Mouse (Mus musculus): ENCODE measurements around the gene Gpr75. TPM values are rescaled to one million over a fixed set of nuclear protein-coding genes. Genes with fewer than 3 reads are reported as not detected.

Gpr75 gene
- 1.4 and 1.5 TPM in 2 replicates for polyA plus RNA-seq (2016; fragmentation: Nextera tagmentation; extraction: Ambion mirVana)

DNA sequence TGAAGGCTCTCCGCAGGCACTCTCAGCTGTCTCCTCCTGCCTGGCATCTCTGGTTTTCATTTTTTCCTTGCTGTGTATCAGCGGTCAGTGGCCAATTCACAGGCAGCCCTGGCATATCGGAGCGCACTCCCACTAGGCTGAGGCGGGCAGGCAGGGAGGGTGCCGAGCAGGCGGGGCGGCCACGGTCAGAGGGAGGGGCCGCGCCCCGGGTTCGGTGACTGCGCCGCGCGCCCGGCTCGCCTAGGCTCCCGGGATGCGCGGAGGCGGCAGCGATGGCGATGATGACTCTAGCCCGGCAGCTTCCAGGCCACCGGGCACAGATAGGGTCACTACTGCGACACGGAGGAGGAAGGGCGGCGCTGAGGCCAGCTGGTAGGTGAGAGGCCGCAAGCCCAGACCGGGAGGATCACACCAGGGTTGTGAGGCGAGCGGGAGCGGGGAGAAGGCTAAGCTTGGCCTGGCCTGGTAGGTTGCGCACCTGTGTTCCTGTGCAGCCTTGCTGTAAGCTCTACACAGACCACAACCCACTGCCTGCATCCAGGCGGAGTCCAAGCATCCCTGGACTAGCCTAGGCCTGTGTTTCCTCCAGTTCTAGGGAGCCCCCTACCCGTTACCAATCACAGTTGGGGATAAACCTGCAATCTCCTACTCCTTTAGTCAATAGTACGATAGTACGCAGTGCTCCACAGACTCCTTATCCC lies at the start of gene Gpr75, which contains the start of gene Asb3:
Gene Gpr75 (plus strand): TSS at position 188 of the 701 bp plus-strand sequence.
Gene Asb3 (plus strand): TSS at position 246 of the 701 bp plus-strand sequence.
- H3K4me3 ChIP-seq (replicated peaks), result peak within 1 kb of the TSS; percentile 54

DNA sequence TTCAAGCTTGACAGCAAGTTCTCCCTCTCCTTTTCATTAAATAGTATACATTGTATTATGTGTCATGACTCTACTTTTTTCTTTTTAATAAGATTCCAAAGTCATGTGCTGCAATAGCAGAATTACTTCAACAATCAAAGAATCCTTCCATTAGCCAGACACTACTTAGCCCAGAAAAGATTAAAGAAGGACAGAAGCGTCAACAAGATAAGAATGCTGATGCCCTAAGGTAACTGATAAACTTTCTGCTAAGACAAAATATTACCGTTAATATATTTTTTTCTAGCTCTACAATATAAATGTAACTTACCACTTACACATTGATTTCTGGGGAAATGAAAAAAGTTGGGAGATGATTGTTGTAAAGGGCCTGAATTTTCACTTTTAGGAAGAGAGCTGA lies 46.4 kb upstream of the Gpr75 start:
- no peak overlapping the region for H3K4me3 ChIP-seq (replicated peaks)
- no peak overlapping the region for H3K4me2 ChIP-seq
- no peak overlapping the region for H3K9ac ChIP-seq
- no peaks in the 10 kb centered on the region for H3K27me3 ChIP-seq
- 97% methylated on average over 2 of the region's 2 CpGs for WGBS
- peaks cover 55% of the 10 kb centered on the region for H3K36me3 ChIP-seq (replicated peaks)
- ATAC-seq (ENCODE audit: low FRiP score), result no peak
- no peaks in the 10 kb centered on the region for H3K4me1 ChIP-seq
- no peak overlapping the region for H3K27ac ChIP-seq
- H3K9me3 ChIP-seq, result no peaks in the 10 kb centered on the region

More for the DNA sequence above, at the start of gene Gpr75, which contains the start of gene Asb3:
- Histone ChIP-seq H3K27ac (0 out of 2 replicates have a peak within 1 kb of the TSS, but pooled peaks have one; percentile 16), H3K4me2 (peak within 1 kb of the TSS; percentile 86), H3K36me3 (replicated peaks) (no peaks in the 10 kb centered on the region), H3K9me3 (no peaks in the 10 kb centered on the region), H3K27me3 (no peaks in the 10 kb centered on the region), H3K9ac (peak within 1 kb of the TSS; percentile 65), H3K4me1 (peaks cover 4% of the 10 kb centered on the region; the same call in 1 of the 2 replicates)
- WGBS, result 3% methylated on average over 40 of the region's 41 CpGs
- peak; percentile 94 for ATAC-seq (ENCODE audit: low FRiP score)

DNA sequence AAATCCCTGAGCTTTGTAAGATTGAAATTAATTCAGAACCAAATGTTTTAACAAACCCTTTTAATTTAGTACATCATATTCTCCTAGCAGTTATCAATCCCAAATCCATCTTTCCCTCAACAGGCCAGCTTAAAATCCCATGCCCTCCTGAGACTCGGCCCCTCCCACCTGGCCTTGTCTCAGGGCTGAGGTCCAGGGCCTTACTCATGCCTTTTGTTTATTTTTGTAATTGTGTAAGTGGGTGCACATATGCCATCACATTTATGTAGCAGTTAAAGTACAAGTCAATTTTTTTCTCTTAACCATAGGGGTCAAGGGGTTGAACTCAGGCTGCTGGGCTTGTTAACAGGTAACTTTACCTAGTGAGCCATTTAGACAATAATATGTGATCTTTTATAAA lies 40.8 kb upstream of the Gpr75 start:
- 100% methylated on average over 1 of the region's 1 CpGs for WGBS
- H3K4me2 ChIP-seq, result no peak overlapping the region
- no peak overlapping the region for H3K4me3 ChIP-seq (replicated peaks)
- H3K9ac ChIP-seq, result no peak overlapping the region
- peaks cover 47% of the 10 kb centered on the region for H3K36me3 ChIP-seq (replicated peaks)
- no peak overlapping the region for H3K27ac ChIP-seq
- H3K4me1 ChIP-seq, result no peaks in the 10 kb centered on the region
- H3K9me3 ChIP-seq, result no peaks in the 10 kb centered on the region
- no peak for ATAC-seq (ENCODE audit: low FRiP score)
- H3K27me3 ChIP-seq, result no peaks in the 10 kb centered on the region

DNA sequence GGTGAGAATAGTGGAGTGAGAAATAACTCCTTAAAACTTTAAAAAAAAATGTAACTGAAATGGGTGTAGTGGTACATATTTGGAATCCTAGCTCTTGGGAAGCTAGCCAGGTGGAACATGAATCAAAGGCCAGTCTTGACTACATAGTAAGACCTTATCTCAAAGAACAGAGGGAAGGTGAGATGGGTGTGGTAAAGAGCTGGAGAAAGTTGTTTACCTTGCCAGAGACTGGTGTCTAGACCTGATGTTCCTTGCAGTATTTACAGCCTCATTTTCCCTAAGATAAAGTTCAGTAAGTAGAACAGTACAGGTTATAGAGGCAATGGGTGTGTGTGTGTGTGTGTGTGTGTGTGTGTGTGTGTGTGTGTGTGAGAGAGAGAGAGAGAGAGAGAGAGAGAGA lies 12.7 kb upstream of the Gpr75 start:
- ATAC-seq (ENCODE audit: low FRiP score), result no peak
- H3K36me3 ChIP-seq (replicated peaks), result peaks cover 36% of the 10 kb centered on the region

DNA sequence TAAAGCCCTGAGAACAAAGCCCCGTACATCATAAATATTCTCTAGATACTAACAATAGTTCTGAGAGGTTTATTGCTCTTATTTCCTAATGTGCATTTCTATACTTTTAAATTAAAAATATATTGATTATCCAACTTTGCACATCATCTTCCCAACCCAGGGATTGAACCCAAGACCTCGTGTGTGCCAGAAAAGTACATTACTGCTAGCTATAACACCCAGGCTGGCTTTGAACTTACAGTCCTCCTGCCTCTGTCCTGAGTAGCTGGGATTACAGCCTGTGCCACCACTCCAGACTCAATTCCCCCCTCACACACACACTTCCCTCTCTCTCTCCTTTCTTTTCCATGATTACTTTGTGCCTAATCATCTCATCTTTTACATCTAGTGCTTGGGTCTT lies 3.0 kb downstream of the Gpr75 start:
- H3K36me3 ChIP-seq (replicated peaks), result no peaks in the 10 kb centered on the region
- 85% methylated on average over 2 of the region's 2 CpGs for WGBS
- H3K27ac ChIP-seq, result no peak overlapping the region
- ATAC-seq (ENCODE audit: low FRiP score), result no peak
- H3K4me1 ChIP-seq, result peaks cover 4% of the 10 kb centered on the region; the same call in 1 of the 2 replicates
- no peak overlapping the region for H3K4me2 ChIP-seq
- no peaks in the 10 kb centered on the region for H3K9me3 ChIP-seq
- no peak overlapping the region for H3K4me3 ChIP-seq (replicated peaks)
- no peaks in the 10 kb centered on the region for H3K27me3 ChIP-seq
- H3K9ac ChIP-seq, result no peak overlapping the region

More for the DNA sequence above, 12.7 kb upstream of the Gpr75 start:
- H3K9me3 ChIP-seq, result no peaks in the 10 kb centered on the region
- H3K4me2 ChIP-seq, result no peak overlapping the region
- no peak overlapping the region for H3K4me3 ChIP-seq (replicated peaks)
- H3K27me3 ChIP-seq, result no peaks in the 10 kb centered on the region
- H3K9ac ChIP-seq, result no peak overlapping the region
- H3K4me1 ChIP-seq, result no peaks in the 10 kb centered on the region
- no peak overlapping the region for H3K27ac ChIP-seq

DNA sequence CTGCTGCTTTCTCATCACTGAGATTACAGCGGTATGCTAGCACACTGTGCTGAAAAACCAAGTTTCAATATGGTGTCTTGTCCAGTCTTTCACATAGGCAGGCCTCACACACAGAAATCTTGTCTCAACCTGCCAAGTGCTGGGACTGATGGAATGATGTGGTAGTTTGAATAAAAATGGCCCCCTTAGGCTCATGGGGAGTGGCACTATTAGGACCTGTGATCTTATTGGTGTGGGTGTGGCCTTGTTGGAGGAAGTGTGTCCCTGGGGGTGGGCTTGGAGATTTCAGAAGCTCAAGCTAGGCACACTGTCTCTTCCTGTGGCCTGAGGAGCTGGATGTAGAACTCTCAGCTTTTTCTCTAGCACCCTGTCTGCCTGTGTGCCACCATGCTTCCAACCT lies 11.0 kb downstream of the Gpr75 start:
- H3K4me3 ChIP-seq (replicated peaks), result no peak overlapping the region
- H3K36me3 ChIP-seq (replicated peaks), result no peaks in the 10 kb centered on the region
- no peaks in the 10 kb centered on the region for H3K4me1 ChIP-seq
- H3K27me3 ChIP-seq, result no peaks in the 10 kb centered on the region
- 89% methylated on average over 1 of the region's 1 CpGs for whole genome bisulfite sequencing
- ATAC-seq (ENCODE audit: low FRiP score), result no peak
- H3K9ac ChIP-seq, result no peak overlapping the region
- H3K9me3 ChIP-seq, result no peaks in the 10 kb centered on the region
- no peak overlapping the region for H3K4me2 ChIP-seq
- H3K27ac ChIP-seq, result no peak overlapping the region

DNA sequence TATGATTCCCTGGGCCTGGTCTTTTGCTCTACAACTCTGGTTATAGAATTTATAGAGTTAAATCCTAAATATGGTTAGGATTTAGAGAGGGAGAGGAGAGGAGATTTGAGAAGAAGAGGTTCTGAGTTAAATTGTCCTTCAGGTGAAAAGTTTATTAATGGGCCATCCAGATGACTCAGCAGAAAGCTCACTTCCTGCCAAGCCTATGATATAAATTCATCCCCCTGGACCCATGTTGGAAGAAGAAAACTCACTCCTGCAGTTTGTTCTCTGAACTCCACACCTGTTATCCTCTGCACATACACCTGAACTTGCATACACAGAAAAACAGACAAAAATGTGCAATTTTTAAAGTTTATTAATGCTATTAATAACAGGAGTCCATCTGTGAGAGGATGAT lies 14.2 kb downstream of the Gpr75 start:
- Histone ChIP-seq H3K4me2 (no peak overlapping the region), H3K36me3 (replicated peaks) (no peaks in the 10 kb centered on the region), H3K27me3 (no peaks in the 10 kb centered on the region), H3K9me3 (no peaks in the 10 kb centered on the region), H3K27ac (no peak overlapping the region), H3K4me1 (no peaks in the 10 kb centered on the region), H3K9ac (no peak overlapping the region), H3K4me3 (replicated peaks) (no peak overlapping the region)
- ATAC-seq (ENCODE audit: low FRiP score), result no peak

DNA sequence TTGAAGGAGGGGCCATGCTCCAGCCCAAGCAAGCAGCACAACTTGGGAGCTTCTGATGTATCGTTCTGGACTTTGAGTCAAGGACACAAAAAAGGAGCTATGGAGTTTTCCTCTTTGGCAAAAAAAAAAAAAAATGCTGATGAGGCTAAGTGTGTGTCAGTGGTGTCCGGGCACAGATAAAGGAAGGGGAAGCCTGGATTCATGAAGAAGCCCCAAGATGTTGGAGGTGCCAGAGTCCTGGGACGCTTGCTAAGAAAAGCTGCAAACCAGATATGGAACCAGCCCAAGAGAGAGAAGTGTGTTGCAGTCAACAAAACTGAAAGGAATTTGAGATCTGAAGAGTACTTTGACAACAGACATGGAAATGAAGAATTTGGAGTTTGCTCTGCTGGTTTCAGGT lies 27.2 kb downstream of the Gpr75 start:
- 94% methylated on average over 3 of the region's 3 CpGs for WGBS
- Histone ChIP-seq H3K9me3 (no peaks in the 10 kb centered on the region), H3K27ac (no peak overlapping the region), H3K36me3 (replicated peaks) (no peaks in the 10 kb centered on the region), H3K4me3 (replicated peaks) (no peak overlapping the region), H3K27me3 (no peaks in the 10 kb centered on the region), H3K9ac (no peak overlapping the region), H3K4me1 (no peaks in the 10 kb centered on the region), H3K4me2 (no peak overlapping the region)
- ATAC-seq (ENCODE audit: low FRiP score), result no peak

DNA sequence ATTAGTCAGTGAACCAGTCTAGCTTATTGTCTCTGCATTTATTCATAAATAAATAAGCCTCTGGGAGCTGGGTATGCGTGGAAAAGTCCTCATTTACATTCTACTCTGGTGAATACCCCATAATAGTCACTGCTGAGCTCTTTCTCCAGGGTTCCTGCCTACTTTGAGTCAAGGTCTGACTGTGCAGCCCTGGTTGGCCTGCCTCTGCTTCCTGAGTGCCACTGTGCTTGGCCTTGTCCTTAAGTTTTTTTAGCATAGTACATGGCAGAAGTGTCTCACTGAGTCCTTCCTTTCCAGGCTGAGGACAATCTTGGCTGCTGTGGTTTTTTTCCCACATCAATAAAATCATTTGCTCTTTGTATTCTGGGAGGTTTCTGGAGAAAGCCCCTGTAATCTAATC lies 35.5 kb downstream of the Gpr75 start:
- H3K36me3 ChIP-seq (replicated peaks), result peaks cover 5% of the 10 kb centered on the region
- no peaks in the 10 kb centered on the region for H3K27me3 ChIP-seq
- no peak overlapping the region for H3K4me3 ChIP-seq (replicated peaks)
- no peaks in the 10 kb centered on the region for H3K9me3 ChIP-seq
- H3K4me2 ChIP-seq, result no peak overlapping the region
- 76% methylated on average over 1 of the region's 1 CpGs for WGBS
- no peak for ATAC-seq (ENCODE audit: low FRiP score)
- no peak overlapping the region for H3K27ac ChIP-seq
- H3K9ac ChIP-seq, result no peak overlapping the region
- H3K4me1 ChIP-seq, result no peaks in the 10 kb centered on the region

DNA sequence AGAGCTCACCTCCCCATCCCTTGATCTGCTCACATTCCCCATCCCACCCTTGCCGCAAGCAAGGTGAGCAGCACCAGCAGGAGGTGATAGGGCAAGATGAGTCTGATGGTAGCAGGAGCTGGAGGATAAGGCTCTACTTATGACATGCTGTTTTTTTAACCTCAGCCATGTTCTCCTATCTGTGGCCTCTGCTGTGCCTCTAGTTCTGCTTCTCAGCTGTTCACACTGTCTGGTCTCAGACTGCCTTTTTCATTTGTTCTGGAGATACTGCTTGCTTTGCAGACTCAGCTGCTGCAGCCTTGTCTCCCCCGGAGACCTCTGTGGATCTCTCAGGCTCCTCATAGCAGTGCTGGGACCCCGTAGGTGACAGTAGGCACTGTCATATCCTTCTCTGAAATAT lies 38.1 kb downstream of the Gpr75 start:
- H3K9ac ChIP-seq, result no peak overlapping the region
- H3K4me3 ChIP-seq (replicated peaks), result no peak overlapping the region
- H3K36me3 ChIP-seq (replicated peaks), result peaks cover 20% of the 10 kb centered on the region
- H3K4me2 ChIP-seq, result no peak overlapping the region
- H3K9me3 ChIP-seq, result no peaks in the 10 kb centered on the region
- WGBS, result 95% methylated on average over 3 of the region's 3 CpGs
- H3K4me1 ChIP-seq, result no peaks in the 10 kb centered on the region
- no peaks in the 10 kb centered on the region for H3K27me3 ChIP-seq
- no peak for ATAC-seq (ENCODE audit: low FRiP score)
- no peak overlapping the region for H3K27ac ChIP-seq

DNA sequence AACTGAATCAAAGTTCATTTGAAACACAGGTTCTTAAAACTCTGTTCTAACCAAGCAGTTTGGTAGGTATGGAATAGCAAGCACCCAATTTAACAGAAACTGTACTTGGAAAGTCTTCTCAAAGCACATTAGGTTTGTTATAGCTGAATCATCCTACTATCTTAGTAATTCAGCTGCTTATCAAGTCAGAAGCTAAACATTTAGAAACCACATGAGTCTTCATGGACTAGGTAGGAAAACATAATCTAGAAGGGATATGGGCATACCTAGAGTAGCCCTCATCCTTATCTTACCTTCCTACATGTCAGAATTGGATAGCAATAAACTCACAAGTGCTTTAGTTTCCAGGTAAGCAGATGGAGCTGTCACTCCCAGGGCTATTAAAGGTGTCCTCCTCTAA lies 42.9 kb downstream of the Gpr75 start:
- H3K4me2 ChIP-seq, result no peak overlapping the region
- H3K4me3 ChIP-seq (replicated peaks), result no peak overlapping the region
- ATAC-seq (ENCODE audit: low FRiP score), result no peak
- peaks cover 29% of the 10 kb centered on the region for H3K36me3 ChIP-seq (replicated peaks)
- H3K9ac ChIP-seq, result no peak overlapping the region
- no peak overlapping the region for H3K27ac ChIP-seq
- no peaks in the 10 kb centered on the region for H3K4me1 ChIP-seq
- H3K27me3 ChIP-seq, result no peaks in the 10 kb centered on the region
- no peaks in the 10 kb centered on the region for H3K9me3 ChIP-seq

DNA sequence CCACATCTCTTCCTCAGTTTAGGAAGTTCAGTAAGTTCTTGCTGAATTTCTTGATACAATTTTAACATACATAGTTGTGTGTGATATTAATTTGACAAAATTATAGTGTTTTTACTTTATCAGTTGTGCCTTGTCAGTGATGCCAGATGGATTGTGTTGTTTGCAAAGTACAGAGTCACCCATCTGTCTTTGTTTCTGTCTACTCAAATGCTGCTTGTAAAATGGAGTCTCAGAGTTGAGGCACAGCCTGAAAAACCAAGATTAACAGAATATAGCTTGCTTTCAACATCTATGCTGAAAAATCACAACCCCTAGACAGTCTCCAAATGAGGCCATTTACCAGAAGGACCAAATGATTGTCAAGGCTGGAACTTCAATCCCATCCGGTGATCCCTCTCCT lies 43.3 kb downstream of the Gpr75 start:
- H3K27me3 ChIP-seq, result no peaks in the 10 kb centered on the region
- no peak overlapping the region for H3K4me2 ChIP-seq
- no peaks in the 10 kb centered on the region for H3K4me1 ChIP-seq
- no peaks in the 10 kb centered on the region for H3K9me3 ChIP-seq
- WGBS, result 100% methylated on average over 1 of the region's 1 CpGs
- H3K27ac ChIP-seq, result no peak overlapping the region
- no peak overlapping the region for H3K9ac ChIP-seq
- H3K4me3 ChIP-seq (replicated peaks), result no peak overlapping the region
- peaks cover 29% of the 10 kb centered on the region for H3K36me3 ChIP-seq (replicated peaks)
- no peak for ATAC-seq (ENCODE audit: low FRiP score)
